Mouse (Mus musculus): Measurements from ENCODE around the gene Lrrn2. TPM values are rescaled to one million over a fixed set of nuclear protein-coding genes. Genes with fewer than 3 reads are reported as not detected.

Gene Lrrn2
- polyA plus RNA-seq, 1 experiment, result 1.5 TPM

GRCm38 (mm10) chr1:132947811-132948210 lies 67.7 kb downstream of the Lrrn2 start:
- no peak overlapping the region for H3K4me3 ChIP-seq (ENCODE audit: control insufficient read depth, insufficient read depth, low read length)
- H3K27me3 ChIP-seq (ENCODE audit: control insufficient read depth, insufficient read depth, low read length), result no peaks in the 10 kb centered on the region
- WGBS, result 72% methylated on average over 7 of the region's 7 CpGs
- no peak for DNase-seq
- H3K36me3 ChIP-seq (ENCODE audit: control insufficient read depth, insufficient read depth, low read length), result no peaks in the 10 kb centered on the region
- H3K27ac ChIP-seq (ENCODE audit: control insufficient read depth, insufficient read depth, low read length), result no peak overlapping the region
- TF ChIP-seq POLR2A (IDR thresholded peaks at IDR 0.05; ENCODE audit: control insufficient read depth, extremely low read depth, insufficient read depth, low read length, poor library complexity) (no peak), CTCF (IDR thresholded peaks at IDR 0.05; ENCODE audit: borderline replicate concordance, control insufficient read depth, extremely low read depth, insufficient read depth, low read length, poor library complexity) (no peak)
- H3K4me1 ChIP-seq (replicated peaks; ENCODE audit: control insufficient read depth, insufficient read depth, low read length), result no peaks in the 10 kb centered on the region

- no peak for TF ChIP-seq POLR2A (IDR thresholded peaks at IDR 0.05; ENCODE audit: control insufficient read depth, extremely low read depth, insufficient read depth, low read length, poor library complexity)
- no peak for TF ChIP-seq CTCF (IDR thresholded peaks at IDR 0.05; ENCODE audit: borderline replicate concordance, control insufficient read depth, extremely low read depth, insufficient read depth, low read length, poor library complexity)
- Histone ChIP-seq H3K27ac (ENCODE audit: control insufficient read depth, insufficient read depth, low read length) (no peak overlapping the region), H3K4me1 (replicated peaks; ENCODE audit: control insufficient read depth, insufficient read depth, low read length) (no peaks in the 10 kb centered on the region), H3K4me3 (ENCODE audit: control insufficient read depth, insufficient read depth, low read length) (no peak overlapping the region), H3K36me3 (ENCODE audit: control insufficient read depth, insufficient read depth, low read length) (no peaks in the 10 kb centered on the region), H3K27me3 (ENCODE audit: control insufficient read depth, insufficient read depth, low read length) (no peaks in the 10 kb centered on the region)
- WGBS, result 86% methylated on average over 5 of the region's 5 CpGs
- no peak for DNase-seq
These were observed 76.7 kb downstream of the Lrrn2 start for GRCm38 (mm10) chr1:132956809-132957208.

GRCm38 (mm10) chr1:132961751-132962150 lies 81.7 kb downstream of the Lrrn2 start:
- H3K4me1 ChIP-seq (replicated peaks; ENCODE audit: control insufficient read depth, insufficient read depth, low read length), result no peaks in the 10 kb centered on the region
- no peak overlapping the region for H3K27ac ChIP-seq (ENCODE audit: control insufficient read depth, insufficient read depth, low read length)
- H3K36me3 ChIP-seq (ENCODE audit: control insufficient read depth, insufficient read depth, low read length), result no peaks in the 10 kb centered on the region
- H3K4me3 ChIP-seq (ENCODE audit: control insufficient read depth, insufficient read depth, low read length), result no peak overlapping the region
- WGBS, result 97% methylated on average over 3 of the region's 3 CpGs
- no peak for TF ChIP-seq CTCF (IDR thresholded peaks at IDR 0.05; ENCODE audit: borderline replicate concordance, control insufficient read depth, extremely low read depth, insufficient read depth, low read length, poor library complexity)
- no peak for DNase-seq
- H3K27me3 ChIP-seq (ENCODE audit: control insufficient read depth, insufficient read depth, low read length), result no peaks in the 10 kb centered on the region

GRCm38 (mm10) chr1:132964106-132964505 lies 84.0 kb downstream of the Lrrn2 start:
- Histone ChIP-seq H3K4me1 (replicated peaks; ENCODE audit: control insufficient read depth, insufficient read depth, low read length) (no peaks in the 10 kb centered on the region), H3K36me3 (ENCODE audit: control insufficient read depth, insufficient read depth, low read length) (no peaks in the 10 kb centered on the region), H3K27ac (ENCODE audit: control insufficient read depth, insufficient read depth, low read length) (no peak overlapping the region), H3K4me3 (ENCODE audit: control insufficient read depth, insufficient read depth, low read length) (no peak overlapping the region), H3K27me3 (ENCODE audit: control insufficient read depth, insufficient read depth, low read length) (no peaks in the 10 kb centered on the region)
- 83% methylated on average over 2 of the region's 2 CpGs for WGBS
- TF ChIP-seq POLR2A (IDR thresholded peaks at IDR 0.05; ENCODE audit: control insufficient read depth, extremely low read depth, insufficient read depth, low read length, poor library complexity) (no peak), CTCF (IDR thresholded peaks at IDR 0.05; ENCODE audit: borderline replicate concordance, control insufficient read depth, extremely low read depth, insufficient read depth, low read length, poor library complexity) (no peak)
- no peak for DNase-seq

GRCm38 (mm10) chr1:132964691-132965090 lies 84.6 kb downstream of the Lrrn2 start:
- 89% methylated on average over 4 of the region's 4 CpGs for WGBS
- Histone ChIP-seq H3K4me3 (ENCODE audit: control insufficient read depth, insufficient read depth, low read length) (no peak overlapping the region), H3K36me3 (ENCODE audit: control insufficient read depth, insufficient read depth, low read length) (no peaks in the 10 kb centered on the region), H3K27ac (ENCODE audit: control insufficient read depth, insufficient read depth, low read length) (no peak overlapping the region), H3K4me1 (replicated peaks; ENCODE audit: control insufficient read depth, insufficient read depth, low read length) (no peaks in the 10 kb centered on the region), H3K27me3 (ENCODE audit: control insufficient read depth, insufficient read depth, low read length) (no peaks in the 10 kb centered on the region)
- no peak for DNase-seq
- TF ChIP-seq CTCF (IDR thresholded peaks at IDR 0.05; ENCODE audit: borderline replicate concordance, control insufficient read depth, extremely low read depth, insufficient read depth, low read length, poor library complexity), result no peak
- no peak for TF ChIP-seq POLR2A (IDR thresholded peaks at IDR 0.05; ENCODE audit: control insufficient read depth, extremely low read depth, insufficient read depth, low read length, poor library complexity)

GRCm38 (mm10) chr1:132968659-132969058 lies 88.6 kb downstream of the Lrrn2 start:
- Histone ChIP-seq H3K4me3 (ENCODE audit: control insufficient read depth, insufficient read depth, low read length) (no peak overlapping the region), H3K4me1 (replicated peaks; ENCODE audit: control insufficient read depth, insufficient read depth, low read length) (no peaks in the 10 kb centered on the region), H3K27ac (ENCODE audit: control insufficient read depth, insufficient read depth, low read length) (no peak overlapping the region), H3K27me3 (ENCODE audit: control insufficient read depth, insufficient read depth, low read length) (no peaks in the 10 kb centered on the region), H3K36me3 (ENCODE audit: control insufficient read depth, insufficient read depth, low read length) (no peaks in the 10 kb centered on the region)
- DNase-seq, result peak; percentile 66
- WGBS, result 29% methylated on average over 6 of the region's 6 CpGs
- TF ChIP-seq CTCF (IDR thresholded peaks at IDR 0.05; ENCODE audit: borderline replicate concordance, control insufficient read depth, extremely low read depth, insufficient read depth, low read length, poor library complexity), result no peak
- TF ChIP-seq POLR2A (IDR thresholded peaks at IDR 0.05; ENCODE audit: control insufficient read depth, extremely low read depth, insufficient read depth, low read length, poor library complexity), result no peak

GRCm38 (mm10) chr1:132977402-132977801 lies 97.3 kb downstream of the Lrrn2 start:
- 63% methylated on average over 1 of the region's 1 CpGs for WGBS
- Histone ChIP-seq H3K4me1 (replicated peaks; ENCODE audit: control insufficient read depth, insufficient read depth, low read length) (no peaks in the 10 kb centered on the region), H3K27ac (ENCODE audit: control insufficient read depth, insufficient read depth, low read length) (no peak overlapping the region), H3K27me3 (ENCODE audit: control insufficient read depth, insufficient read depth, low read length) (no peaks in the 10 kb centered on the region), H3K36me3 (ENCODE audit: control insufficient read depth, insufficient read depth, low read length) (0 out of 2 replicates have a peak, but pooled peaks cover 4% of the 10 kb centered on the region), H3K4me3 (ENCODE audit: control insufficient read depth, insufficient read depth, low read length) (no peak overlapping the region)
- TF ChIP-seq CTCF (IDR thresholded peaks at IDR 0.05; ENCODE audit: borderline replicate concordance, control insufficient read depth, extremely low read depth, insufficient read depth, low read length, poor library complexity), result no peak
- no peak for TF ChIP-seq POLR2A (IDR thresholded peaks at IDR 0.05; ENCODE audit: control insufficient read depth, extremely low read depth, insufficient read depth, low read length, poor library complexity)
- DNase-seq, result no peak
